Mouse (Mus musculus): Measurements from ENCODE around the gene Tspan3. TPM values are rescaled to one million over a fixed set of nuclear protein-coding genes. Genes with fewer than 3 reads are reported as not detected.

The Tspan3 gene
- polyA plus RNA-seq (2017; shearing (Covaris generic)), result 69.4 TPM

DNA sequence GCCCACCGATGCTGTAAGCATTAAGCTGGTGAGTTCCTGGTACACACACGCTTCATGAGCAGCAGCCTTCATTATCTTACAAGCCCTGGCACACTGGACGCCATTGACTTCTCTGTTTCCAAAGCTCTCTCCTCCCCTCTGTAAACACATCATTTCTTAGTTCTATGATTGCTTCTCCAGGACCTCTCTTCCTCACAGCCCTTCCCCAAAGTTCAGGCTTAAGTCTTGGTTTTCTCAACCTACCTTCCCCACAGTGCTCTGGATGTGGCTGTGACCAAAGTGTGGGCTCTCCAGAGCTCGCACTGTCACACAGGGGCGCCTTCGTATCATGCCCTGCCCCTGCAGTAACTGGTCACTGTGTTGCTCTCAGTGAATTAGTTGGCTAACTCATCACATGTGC is at the start of gene Tspan3:
TSS of gene Tspan3 (minus strand) at position 101 of the 400 bp plus-strand sequence.

DNA sequence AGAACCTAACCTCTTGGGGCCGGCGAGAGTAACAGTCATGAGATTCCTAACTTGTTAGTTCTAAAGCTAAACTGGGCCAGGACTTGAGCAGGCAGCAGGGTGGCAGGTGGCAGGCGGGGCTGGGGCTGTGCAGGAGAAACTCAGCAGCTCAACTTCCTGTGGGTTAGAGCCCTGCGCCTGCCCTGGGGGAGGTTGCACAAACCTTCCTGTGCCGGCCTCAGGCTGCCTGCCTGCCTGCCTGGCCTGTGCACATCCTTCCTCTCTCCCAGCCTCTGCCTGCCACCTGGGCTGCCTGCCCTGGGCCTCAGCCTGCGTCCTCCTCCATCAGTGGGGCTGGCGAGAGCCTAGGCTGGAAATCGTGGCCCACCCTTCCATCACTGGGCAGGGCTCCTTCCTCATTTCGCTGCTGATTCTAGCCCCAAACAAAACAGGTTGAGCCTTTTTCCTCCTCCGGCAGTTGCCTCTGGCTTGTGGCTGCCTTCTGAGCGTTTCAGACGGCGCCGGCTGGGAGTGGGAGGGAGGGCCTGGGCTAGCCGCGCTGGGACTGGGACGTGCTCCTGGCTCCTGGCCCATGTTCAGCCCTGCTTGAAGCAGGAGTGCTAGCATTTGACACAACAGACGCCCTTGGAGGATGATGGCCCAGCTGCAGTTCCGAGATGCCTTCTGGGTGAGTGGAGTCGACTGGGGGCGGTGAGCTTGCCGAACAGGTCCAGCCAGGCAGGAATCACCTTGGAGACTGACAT is 75.3 kb downstream of the Tspan3 start, which contains the start of gene Pstpip1:
TSS of gene Pstpip1 (plus strand) at position 185 of the 743 bp plus-strand sequence.

Other genes with a start within 250 kb of the Tspan3 start
- 28.8 TPM for gene Scaper, start 227.4 kb downstream of the Tspan3 start, polyA plus RNA-seq (2017; shearing (Covaris generic))
- not detected for gene 4930563M21Rik, start 154.9 kb downstream of the Tspan3 start, polyA plus RNA-seq (2017; shearing (Covaris generic))
- gene Rcn2, start 123.6 kb downstream of the Tspan3 start, polyA plus RNA-seq (2017; shearing (Covaris generic)), result 87.5 TPM
- 148 TPM for gene Pstpip1, start 75.5 kb downstream of the Tspan3 start, polyA plus RNA-seq (2017; shearing (Covaris generic))

Data from CD4-positive, CD25-positive, alpha-beta regulatory T cell (primary cell).